Mouse (Mus musculus) megakaryocyte, embryonic 14.5 days (primary cell): ENCODE measurements around the gene Grm7.

Experiments
- FLI1 ChIP-seq: IDR thresholded peaks from 2 replicates; pipeline ENCODE4 v1.6.1; 2012; ENCODE audit warnings: low read length, inconsistent platforms, mixed read lengths
- GATA1 ChIP-seq: IDR thresholded peaks from 3 replicates; pipeline ENCODE4 v1.6.1; 2012; ENCODE audit warnings: mixed read lengths, low read length, inconsistent platforms, borderline replicate concordance

- no peak for TF ChIP-seq GATA1
- TF ChIP-seq FLI1: no peak
Observed at GRCm38 (mm10) chr6:110723371-110723770, 78.0 kb downstream of the Grm7 start.
